Mouse (Mus musculus) liver, adult 2 months (tissue): ENCODE data around the gene Npffr2.

Experiments used
- CTCF ChIP-seq: fragments of 200-500 bp; IDR thresholded peaks from 2 replicates; pipeline ENCODE4 v1.5.1; 2011; ENCODE audit warnings: low read depth, low read length, control low read depth
- POLR2A ChIP-seq: fragments of 200-500 bp; IDR thresholded peaks from 2 replicates; pipeline ENCODE4 v1.6.1; 2011; ENCODE audit warnings: low read length, control low read depth; ENCODE audit not compliant: insufficient read depth; ENCODE audit errors: extremely low read depth

DNA sequence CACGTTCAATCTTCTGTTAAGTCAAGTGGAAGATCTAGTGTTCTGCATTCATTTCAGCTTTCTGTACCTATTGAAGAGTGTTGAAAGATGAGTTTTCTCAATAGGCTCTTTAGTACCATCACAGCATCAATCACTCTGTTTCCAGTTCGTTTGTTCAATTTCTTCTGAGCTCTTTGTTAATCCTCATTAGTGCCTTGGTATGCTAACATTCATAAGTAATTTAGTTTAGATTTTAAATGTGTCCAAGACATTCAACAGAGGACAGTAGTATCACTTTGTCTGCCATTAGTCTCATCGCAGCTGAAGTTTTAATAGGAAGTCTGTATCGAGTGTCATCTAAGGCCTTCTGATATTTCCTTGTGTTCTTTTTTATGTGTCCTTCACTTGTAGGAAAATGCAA, 65.1 kb downstream of the Npffr2 start:
- no peak for TF ChIP-seq POLR2A
- no peak for TF ChIP-seq CTCF
